Mouse (Mus musculus): ENCODE data around the gene Sema6b. TPM values are rescaled to one million over a fixed set of nuclear protein-coding genes. Genes with fewer than 3 reads are reported as not detected.

Gene Sema6b
- total and polyA plus RNA-seq, 3 experiments: 0.71 to 2.2 (median 1.3) TPM

DNA sequence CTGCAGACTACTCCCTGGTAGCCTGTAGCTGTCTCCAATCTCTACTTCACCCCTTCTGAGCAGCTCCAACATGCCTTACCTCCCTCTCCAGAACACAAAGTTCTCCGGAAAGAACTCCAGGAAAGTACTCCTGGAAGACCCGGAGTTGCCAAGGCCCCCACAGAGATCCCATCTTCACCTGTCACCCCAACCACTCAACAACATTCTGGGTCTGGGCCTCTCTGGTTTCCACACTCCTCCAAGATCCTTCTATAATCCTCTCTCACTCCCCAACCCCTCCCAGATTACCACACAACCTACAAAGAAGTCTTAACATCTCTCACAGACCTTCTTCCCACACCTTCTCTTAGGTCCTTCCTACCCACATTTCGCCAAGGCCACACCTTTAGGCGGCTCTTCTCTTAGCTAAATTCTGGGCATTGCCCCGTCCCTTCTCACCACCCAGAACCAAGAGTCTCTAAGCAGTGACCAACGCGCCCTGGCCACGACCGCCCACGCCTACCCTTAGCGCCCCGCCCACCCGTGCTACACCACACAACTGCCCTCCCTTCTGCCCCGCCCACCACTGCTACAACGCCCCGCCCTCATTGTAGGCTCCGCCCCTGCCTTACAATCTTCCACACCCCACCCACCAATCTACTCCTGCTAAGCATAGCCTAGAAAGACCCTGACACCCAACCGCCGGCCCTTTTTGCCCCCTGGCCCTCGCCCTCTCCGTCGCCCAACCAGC lies 65.9 kb downstream of the Sema6b start:
- Histone ChIP-seq H3K4me2 (ENCODE audit: insufficient read depth, low read depth, poor library complexity, severe bottlenecking) (peak overlapping the region; percentile 98), H3K4me1 (ENCODE audit: control insufficient read depth in 1 of 2, insufficient read depth in 2 of 2) (peaks cover 5 to 42% of the 10 kb centered on the region in 2 experiments; a peak in 3 of 4 replicates), H3K36me3 (replicated peaks in 1 of 2; ENCODE audit: control insufficient read depth in 1 of 2, insufficient read depth in 1 of 2, low read length in 1 of 2) (peaks cover 36 to 43% of the 10 kb centered on the region in 2 experiments), H3K9me3 (replicated peaks; ENCODE audit: low read length) (no peaks in the 10 kb centered on the region), H3K27me3 (replicated peaks) (no peaks in the 10 kb centered on the region), H3K79me2 (replicated peaks; ENCODE audit: control insufficient read depth, extremely low read depth, insufficient read depth, poor library complexity, severe bottlenecking) (no peaks in the 10 kb centered on the region; the same call in 1 of the 2 replicates), H3K9ac (ENCODE audit: insufficient read depth, low read depth) (peak overlapping the region; percentile 95), H3K4me3 (replicated peaks in 1 of 3; ENCODE audit: low read depth in 2 of 3, low read length in 2 of 3, poor library complexity in 1 of 3) (peak overlapping the region; percentile 66 to 79 (median 77)), H3K27ac (ENCODE audit: insufficient read depth, low read depth) (peak overlapping the region; percentile 79)
- in situ Hi-C loops (cut with MboI; ENCODE audit: low pct_ligation_motif_present, low pct_unique_long_range_greater_than_20kb, low sequenced_read_pairs): no loop called here
- TF ChIP-seq ZNF384 (IDR thresholded peaks at IDR 0.05; ENCODE audit: low read depth, low read length) (no peak), SMC3 (IDR thresholded peaks at IDR 0.05; ENCODE audit: low read depth, low read length) (no peak), MEF2A (IDR thresholded peaks at IDR 0.05; ENCODE audit: borderline replicate concordance, low read depth, low read length) (no peak), POLR2AphosphoS2 (IDR thresholded peaks at IDR 0.05; ENCODE audit: low read depth, low read length) (0 out of 2 replicates have a peak, but pooled peaks have one; percentile 41), ETS1 (conservative IDR thresholded peaks at IDR 0.05; ENCODE audit: low read depth, low read length) (no peak)
- dilution Hi-C loops (cut with MboI; ENCODE audit: extremely low pct_ligation_motif_present, extremely low pct_unique_long_range_greater_than_20kb, low sequenced_read_pairs): no loop called here
- DNase-seq (ENCODE audit: extremely low read depth): peak; percentile 84

Other genes starting within 250 kb of the Sema6b start
Only the 20 nearest of the 24 such genes appear.
- gene Yju2, start 181.2 kb downstream of the Sema6b start, total RNA-seq (2012; rRNA removed): 10.1 and 10.7 TPM in 2 replicates
- gene Yju2, start 181.2 kb downstream of the Sema6b start, total RNA-seq (2014; rRNA removed): 11.2 and 12.9 TPM in 2 replicates
- gene Yju2, start 181.2 kb downstream of the Sema6b start, polyA plus RNA-seq (2012; ENCODE audit: insufficient read length, low read depth): 14.4 and 15.8 TPM in 2 replicates
- gene Shd, start 169.9 kb downstream of the Sema6b start, total RNA-seq (2012; rRNA removed): 0.21 and 0.47 TPM in 2 replicates
- gene Shd, start 169.9 kb downstream of the Sema6b start, total RNA-seq (2014; rRNA removed): 0.46 TPM in 1 of 2 replicates, not detected in the other
- 0.85 and 0.87 TPM in 2 replicates for gene Shd, start 169.9 kb downstream of the Sema6b start, polyA plus RNA-seq (2012; ENCODE audit: insufficient read length, low read depth)
- 0.21 and 0.50 TPM in 2 replicates for gene Fsd1, start 153.8 kb downstream of the Sema6b start, total RNA-seq (2012; rRNA removed)
- gene Fsd1, start 153.8 kb downstream of the Sema6b start, total RNA-seq (2014; rRNA removed): not detected in 2 replicates
- not detected in 2 replicates for gene Fsd1, start 153.8 kb downstream of the Sema6b start, polyA plus RNA-seq (2012; ENCODE audit: insufficient read length, low read depth)
- 2.2 and 3.2 TPM in 2 replicates for gene Stap2, start 134.8 kb downstream of the Sema6b start, total RNA-seq (2012; rRNA removed)
- gene Stap2, start 134.8 kb downstream of the Sema6b start, total RNA-seq (2014; rRNA removed): 0.41 and 0.52 TPM in 2 replicates
- 0.51 and 0.91 TPM in 2 replicates for gene Stap2, start 134.8 kb downstream of the Sema6b start, polyA plus RNA-seq (2012; ENCODE audit: insufficient read length, low read depth)
- 38.9 and 55.1 TPM in 2 replicates for gene Mpnd, start 134.6 kb downstream of the Sema6b start, total RNA-seq (2012; rRNA removed)
- 23.4 and 24.5 TPM in 2 replicates for gene Mpnd, start 134.6 kb downstream of the Sema6b start, total RNA-seq (2014; rRNA removed)
- 25.3 and 26.8 TPM in 2 replicates for gene Mpnd, start 134.6 kb downstream of the Sema6b start, polyA plus RNA-seq (2012; ENCODE audit: insufficient read length, low read depth)
- gene Sh3gl1, start 103.7 kb downstream of the Sema6b start, total RNA-seq (2012; rRNA removed): 29.3 and 33.5 TPM in 2 replicates
- gene Sh3gl1, start 103.7 kb downstream of the Sema6b start, total RNA-seq (2014; rRNA removed): 38.0 and 39.4 TPM in 2 replicates
- gene Sh3gl1, start 103.7 kb downstream of the Sema6b start, polyA plus RNA-seq (2012; ENCODE audit: insufficient read length, low read depth): 32.1 and 39.0 TPM in 2 replicates
- gene Chaf1a, start 99.9 kb downstream of the Sema6b start, total RNA-seq (2012; rRNA removed): 39.3 and 55.0 TPM in 2 replicates
- 18.4 and 18.6 TPM in 2 replicates for gene Chaf1a, start 99.9 kb downstream of the Sema6b start, total RNA-seq (2014; rRNA removed)
- gene Chaf1a, start 99.9 kb downstream of the Sema6b start, polyA plus RNA-seq (2012; ENCODE audit: insufficient read length, low read depth): 97.1 and 135 TPM in 2 replicates
- gene Ubxn6, start 65.3 kb downstream of the Sema6b start, total RNA-seq (2012; rRNA removed): 26.8 and 27.8 TPM in 2 replicates
- 23.9 and 29.1 TPM in 2 replicates for gene Ubxn6, start 65.3 kb downstream of the Sema6b start, total RNA-seq (2014; rRNA removed)
- gene Ubxn6, start 65.3 kb downstream of the Sema6b start, polyA plus RNA-seq (2012; ENCODE audit: insufficient read length, low read depth): 24.6 and 26.9 TPM in 2 replicates
- 68.9 and 79.9 TPM in 2 replicates for gene Hdgfl2, start 60.7 kb downstream of the Sema6b start, total RNA-seq (2012; rRNA removed)
- gene Hdgfl2, start 60.7 kb downstream of the Sema6b start, total RNA-seq (2014; rRNA removed): 35.3 and 41.1 TPM in 2 replicates
- 93.6 and 126 TPM in 2 replicates for gene Hdgfl2, start 60.7 kb downstream of the Sema6b start, polyA plus RNA-seq (2012; ENCODE audit: insufficient read length, low read depth)
- gene Plin4, start 30.5 kb downstream of the Sema6b start, total RNA-seq (2012; rRNA removed): 0.04 TPM in 2 replicates
- gene Plin4, start 30.5 kb downstream of the Sema6b start, total RNA-seq (2014; rRNA removed): not detected in 2 replicates
- gene Plin4, start 30.5 kb downstream of the Sema6b start, polyA plus RNA-seq (2012; ENCODE audit: insufficient read length, low read depth): 0.04 TPM in 1 of 2 replicates, not detected in the other
- 0.04 TPM in 1 of 2 replicates, not detected in the other for gene Plin5, start 22.7 kb downstream of the Sema6b start, total RNA-seq (2012; rRNA removed)
- not detected in 2 replicates for gene Plin5, start 22.7 kb downstream of the Sema6b start, total RNA-seq (2014; rRNA removed)
- not detected in 2 replicates for gene Plin5, start 22.7 kb downstream of the Sema6b start, polyA plus RNA-seq (2012; ENCODE audit: insufficient read length, low read depth)
- not detected in 2 replicates for gene Lrg1, start 18.3 kb downstream of the Sema6b start, total RNA-seq (2012; rRNA removed)
- not detected in 2 replicates for gene Lrg1, start 18.3 kb downstream of the Sema6b start, total RNA-seq (2014; rRNA removed)
- gene Lrg1, start 18.3 kb downstream of the Sema6b start, polyA plus RNA-seq (2012; ENCODE audit: insufficient read length, low read depth): not detected in 2 replicates
- gene Tnfaip8l1, start 22.1 kb upstream of the Sema6b start, total RNA-seq (2012; rRNA removed): 1.9 and 2.4 TPM in 2 replicates
- 2.0 and 2.6 TPM in 2 replicates for gene Tnfaip8l1, start 22.1 kb upstream of the Sema6b start, total RNA-seq (2014; rRNA removed)
- 1.6 and 1.9 TPM in 2 replicates for gene Tnfaip8l1, start 22.1 kb upstream of the Sema6b start, polyA plus RNA-seq (2012; ENCODE audit: insufficient read length, low read depth)
- gene Mydgf, start 43.6 kb upstream of the Sema6b start, total RNA-seq (2012; rRNA removed): 101 and 106 TPM in 2 replicates
- gene Mydgf, start 43.6 kb upstream of the Sema6b start, total RNA-seq (2014; rRNA removed): 85.0 and 85.5 TPM in 2 replicates
- 61.1 and 76.0 TPM in 2 replicates for gene Mydgf, start 43.6 kb upstream of the Sema6b start, polyA plus RNA-seq (2012; ENCODE audit: insufficient read length, low read depth)
- 23.0 and 23.5 TPM in 2 replicates for gene Dpp9, start 78.6 kb upstream of the Sema6b start, total RNA-seq (2012; rRNA removed)
- gene Dpp9, start 78.6 kb upstream of the Sema6b start, total RNA-seq (2014; rRNA removed): 13.5 and 13.8 TPM in 2 replicates
- gene Dpp9, start 78.6 kb upstream of the Sema6b start, polyA plus RNA-seq (2012; ENCODE audit: insufficient read length, low read depth): 34.9 and 37.9 TPM in 2 replicates
- 26.0 and 28.0 TPM in 2 replicates for gene Fem1a, start 116.5 kb upstream of the Sema6b start, total RNA-seq (2012; rRNA removed)
- gene Fem1a, start 116.5 kb upstream of the Sema6b start, total RNA-seq (2014; rRNA removed): 14.9 and 17.5 TPM in 2 replicates
- 14.7 and 16.6 TPM in 2 replicates for gene Fem1a, start 116.5 kb upstream of the Sema6b start, polyA plus RNA-seq (2012; ENCODE audit: insufficient read length, low read depth)
- gene Ticam1, start 136.4 kb upstream of the Sema6b start, total RNA-seq (2012; rRNA removed): 15.9 and 17.6 TPM in 2 replicates
- gene Ticam1, start 136.4 kb upstream of the Sema6b start, total RNA-seq (2014; rRNA removed): 4.5 and 6.4 TPM in 2 replicates
- gene Ticam1, start 136.4 kb upstream of the Sema6b start, polyA plus RNA-seq (2012; ENCODE audit: insufficient read length, low read depth): 14.6 and 18.6 TPM in 2 replicates
- 18.8 and 23.3 TPM in 2 replicates for gene Plin3, start 152.5 kb upstream of the Sema6b start, total RNA-seq (2012; rRNA removed)
- gene Plin3, start 152.5 kb upstream of the Sema6b start, total RNA-seq (2014; rRNA removed): 17.0 and 17.3 TPM in 2 replicates
- gene Plin3, start 152.5 kb upstream of the Sema6b start, polyA plus RNA-seq (2012; ENCODE audit: insufficient read length, low read depth): 17.9 and 18.5 TPM in 2 replicates
- not detected in 2 replicates for gene Arrdc5, start 159.9 kb upstream of the Sema6b start, total RNA-seq (2012; rRNA removed)
- gene Arrdc5, start 159.9 kb upstream of the Sema6b start, total RNA-seq (2014; rRNA removed): not detected in 2 replicates
- gene Arrdc5, start 159.9 kb upstream of the Sema6b start, polyA plus RNA-seq (2012; ENCODE audit: insufficient read length, low read depth): 0.23 TPM in 1 of 2 replicates, not detected in the other
- 220 and 249 TPM in 2 replicates for gene Uhrf1, start 163.0 kb upstream of the Sema6b start, total RNA-seq (2012; rRNA removed)
- gene Uhrf1, start 163.0 kb upstream of the Sema6b start, total RNA-seq (2014; rRNA removed): 144 and 161 TPM in 2 replicates
- gene Uhrf1, start 163.0 kb upstream of the Sema6b start, polyA plus RNA-seq (2012; ENCODE audit: insufficient read length, low read depth): 184 and 249 TPM in 2 replicates